Mouse (Mus musculus) c-Kit-negative CD71-positive TER-119-positive erythroid progenitor cells, embryonic 14.5 days (primary cell): ENCODE data around the gene Eme1.
A peak's percentile ranks its signal among the peaks of the same experiment; 100 is the strongest.

Experiments used
- DNase-seq: peaks from one replicate; pipeline ENCODE4 v3.0.0-alpha.2; 2013; ENCODE audit warnings: low read depth, low spot score

The Eme1 gene

GRCm38 (mm10) chr11:94597319-94597718, 56.4 kb downstream of the Eme1 start:
- no peak for DNase-seq

- DNase-seq = peak; percentile 12
Measured at GRCm38 (mm10) chr11:94596311-94596852, 57.4 kb downstream of the Eme1 start.
